Mouse (Mus musculus) layer of hippocampus, adult 2 months (tissue): ENCODE data around the gene Tmed2. TPM values are rescaled to one million over a fixed set of nuclear protein-coding genes. Genes with fewer than 3 reads are reported as not detected.

Source experiments
- DNase-seq, 2 experiments: peaks; one replicate each; pipeline ENCODE4 v3.0.0; 2022; ENCODE audit warnings: low spot score in 2 of 2
- H3K27ac ChIP-seq: fragments of 200-600 bp; 2 replicates; pipeline ENCODE4 v1.8.1; 2022
- H3K4me3 ChIP-seq: fragments of 200-600 bp; 2 replicates; pipeline ENCODE4 v1.8.1; 2022; ENCODE audit warnings: mild to moderate bottlenecking
- CTCF ChIP-seq: fragments of 200-600 bp; conservative IDR thresholded peaks from 2 replicates; pipeline ENCODE4 v1.8.1; 2022; ENCODE audit warnings: antibody characterized with exemption, mild to moderate bottlenecking, moderate library complexity
- total RNA-seq, 2 experiments: library from RNA; stranded (reverse); gene quantifications; 2 replicates each; pipeline ENCODE4 v1.2.3; 2021

Gene Tmed2
- total RNA-seq, 2 experiments from 2014 or later = 97.4 to 99.3 TPM

- peak; percentile 28; the same call in 1 of the 2 replicates for TF ChIP-seq CTCF
- DNase-seq = no peak
- Histone ChIP-seq H3K4me3 (no peak overlapping the region), H3K27ac (peak overlapping the region; percentile 83)
Observed at GRCm38 (mm10) chr5:124506731-124507359, 33.6 kb upstream of the Tmed2 start.

- no peak overlapping the region for H3K4me3 ChIP-seq
- H3K27ac ChIP-seq = no peak overlapping the region
- DNase-seq = no peak
- TF ChIP-seq CTCF = no peak
Observed at GRCm38 (mm10) chr5:124509200-124509599, 31.3 kb upstream of the Tmed2 start.

- DNase-seq = no peak
- Histone ChIP-seq H3K27ac (peak overlapping the region; percentile 65), H3K4me3 (no peak overlapping the region)
- no peak for TF ChIP-seq CTCF
Observed at GRCm38 (mm10) chr5:124509742-124510237, 30.7 kb upstream of the Tmed2 start.

DNA sequence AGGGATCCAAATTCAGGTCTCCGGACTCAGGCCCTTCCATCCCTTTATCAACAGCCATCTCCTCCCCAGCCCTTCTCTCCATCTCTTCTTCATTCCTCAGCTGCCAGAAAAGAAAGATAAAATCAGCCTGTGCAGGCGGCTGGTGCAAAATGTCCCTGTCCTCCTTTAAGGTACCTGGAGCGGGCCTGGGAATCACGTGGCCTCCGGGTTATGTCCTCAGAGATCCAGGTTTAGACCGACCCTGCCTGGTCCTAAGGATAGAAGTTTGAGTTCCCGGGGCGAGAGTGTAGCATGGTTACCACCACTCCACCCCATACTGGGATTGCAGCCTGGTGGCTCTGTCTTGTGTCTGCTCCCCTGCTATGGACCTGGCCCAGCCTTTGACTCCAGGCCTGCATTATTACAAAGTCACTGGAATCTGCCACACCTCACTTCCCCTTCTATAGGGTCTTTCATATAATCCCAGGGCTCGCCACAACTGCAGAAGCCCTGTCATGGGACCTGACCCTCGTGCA is 29.9 kb upstream of the Tmed2 start:
- Histone ChIP-seq H3K27ac (peak overlapping the region; percentile 65; the same call in 1 of the 2 replicates), H3K4me3 (no peak overlapping the region)
- no peak for TF ChIP-seq CTCF
- DNase-seq = no peak

DNA sequence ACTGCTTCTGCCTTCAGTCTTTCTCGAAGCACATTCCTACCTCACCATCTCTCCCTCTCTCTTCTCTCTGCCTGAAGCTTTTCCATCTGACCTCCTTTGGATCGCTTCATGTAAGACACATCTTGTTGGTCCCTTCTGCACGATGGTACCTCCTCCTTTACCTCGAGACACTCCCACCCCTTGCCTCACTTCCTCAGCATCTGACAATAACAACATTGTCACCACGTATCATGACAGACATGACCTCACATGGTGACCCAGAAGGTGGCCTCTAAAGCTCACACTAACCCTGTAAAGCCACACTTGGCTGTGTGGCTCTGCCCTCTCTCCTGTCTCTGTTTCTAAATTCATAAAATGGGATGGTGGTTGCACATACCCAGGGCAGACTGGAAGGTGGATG is 24.7 kb upstream of the Tmed2 start:
- no peak overlapping the region for H3K4me3 ChIP-seq
- DNase-seq = no peak
- peak overlapping the region; percentile 94 for H3K27ac ChIP-seq
- TF ChIP-seq CTCF = no peak

GRCm38 (mm10) chr5:124518648-124519047 is 21.8 kb upstream of the Tmed2 start:
- peak; percentile 67 for TF ChIP-seq CTCF
- peak overlapping the region; percentile 94 for H3K27ac ChIP-seq

GRCm38 (mm10) chr5:124521588-124521987 is 18.9 kb upstream of the Tmed2 start:
- Histone ChIP-seq H3K27ac (peak overlapping the region; percentile 94), H3K4me3 (no peak overlapping the region)
- no peak for TF ChIP-seq CTCF
- DNase-seq = no peak

More at GRCm38 (mm10) chr5:124518648-124519047, 21.8 kb upstream of the Tmed2 start:
- no peak overlapping the region for H3K4me3 ChIP-seq
- DNase-seq = peak; percentile 86 to 88

DNA sequence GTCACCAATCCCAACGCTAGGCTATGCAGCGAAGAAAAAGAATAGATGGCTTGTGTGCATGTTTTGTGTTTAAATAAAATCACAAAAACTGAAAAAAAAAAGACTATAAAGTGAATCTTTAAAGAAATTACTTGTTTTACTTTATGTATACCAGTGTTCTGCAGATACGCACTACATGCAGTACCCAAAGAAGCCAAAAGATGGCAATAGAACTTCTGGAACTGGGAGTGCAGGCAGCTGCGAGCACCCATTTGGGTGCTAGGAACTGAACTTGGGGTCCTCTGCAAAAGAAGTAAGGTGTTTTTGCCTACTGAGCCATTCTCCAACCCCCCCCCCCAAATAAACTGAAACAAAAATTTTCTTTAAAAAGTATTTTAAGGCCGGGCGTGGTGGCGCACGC is 17.5 kb upstream of the Tmed2 start:
- DNase-seq = no peak
- no peak overlapping the region for H3K4me3 ChIP-seq
- peak; percentile 62 for TF ChIP-seq CTCF
- no peak overlapping the region for H3K27ac ChIP-seq

- Histone ChIP-seq H3K4me3 (no peak overlapping the region), H3K27ac (peak overlapping the region; percentile 96)
- no peak for DNase-seq
- TF ChIP-seq CTCF = no peak
Observed at GRCm38 (mm10) chr5:124524943-124525342, 15.6 kb upstream of the Tmed2 start.

DNA sequence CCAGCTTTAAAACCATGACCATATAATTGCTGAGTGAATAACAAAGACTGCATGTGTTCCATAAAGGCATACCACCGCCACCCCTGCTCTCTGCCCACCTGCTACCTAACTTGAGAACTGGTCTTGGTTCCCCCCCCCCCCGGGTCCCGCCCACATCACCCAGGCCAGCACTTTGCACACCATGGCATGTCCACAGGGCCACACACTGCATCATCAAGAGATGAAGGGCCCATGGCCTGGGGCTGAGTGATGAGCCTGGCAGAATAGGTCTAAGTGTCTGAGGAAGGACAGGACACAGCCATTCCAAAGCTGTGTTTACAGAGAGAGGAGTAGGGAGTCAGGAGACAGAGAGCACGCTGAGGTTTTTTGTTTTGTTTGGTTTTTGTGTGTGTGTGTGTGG is 12.1 kb upstream of the Tmed2 start:
- Histone ChIP-seq H3K27ac (peak overlapping the region; percentile 96), H3K4me3 (peak overlapping the region; percentile 69)
- TF ChIP-seq CTCF = no peak
- no peak for DNase-seq

GRCm38 (mm10) chr5:124528791-124529190 is 11.7 kb upstream of the Tmed2 start:
- H3K27ac ChIP-seq = peak overlapping the region; percentile 96
- no peak for TF ChIP-seq CTCF
- no peak for DNase-seq
- peak overlapping the region; percentile 69 for H3K4me3 ChIP-seq

- no peak for DNase-seq
- no peak for TF ChIP-seq CTCF
- Histone ChIP-seq H3K4me3 (peak overlapping the region; percentile 69), H3K27ac (peak overlapping the region; percentile 96)
Observed at GRCm38 (mm10) chr5:124529191-124529651, 11.3 kb upstream of the Tmed2 start.

- DNase-seq = no peak
- peak overlapping the region; percentile 69 for H3K4me3 ChIP-seq
- no peak for TF ChIP-seq CTCF
- H3K27ac ChIP-seq = peak overlapping the region; percentile 96
Observed at GRCm38 (mm10) chr5:124529697-124530096, 10.8 kb upstream of the Tmed2 start.
